Mouse (Mus musculus) small intestine, adult 2 months (tissue): ENCODE results near the gene Pafah1b1. TPM values are rescaled to one million over a fixed set of nuclear protein-coding genes. Genes with fewer than 3 reads are reported as not detected.

Experiments
- H3K27ac ChIP-seq: fragments of 200-500 bp; 2 replicates; pipeline ENCODE4 v1.5.1; 2012; ENCODE audit warnings: low read depth, low read length, control low read depth, inconsistent platforms; ENCODE audit not compliant: insufficient read depth
- H3K27me3 ChIP-seq: fragments of 200-500 bp; 2 replicates; pipeline ENCODE4 v1.6.1; 2012; ENCODE audit warnings: mild to moderate bottlenecking, moderate library complexity, low read length, inconsistent platforms; ENCODE audit not compliant: control insufficient read depth, insufficient read depth
- H3K36me3 ChIP-seq: fragments of 200-500 bp; 2 replicates; pipeline ENCODE4 v1.6.1; 2012; ENCODE audit warnings: mild to moderate bottlenecking, low read length, control low read depth, inconsistent platforms; ENCODE audit not compliant: control insufficient read depth, insufficient read depth
- H3K4me1 ChIP-seq: fragments of 200-500 bp; 2 replicates; pipeline ENCODE4 v1.6.1; 2012; ENCODE audit warnings: low read length, inconsistent platforms, mixed read lengths; ENCODE audit not compliant: control insufficient read depth, insufficient read depth, insufficient read length
- H3K4me3 ChIP-seq: fragments of 200-500 bp; 2 replicates; pipeline ENCODE4 v1.5.1; 2012; ENCODE audit warnings: low read depth, mild to moderate bottlenecking, control low read depth, inconsistent platforms, low read length, moderate library complexity
- CTCF ChIP-seq: fragments of 200-500 bp; IDR thresholded peaks from 2 replicates; pipeline ENCODE4 v1.5.1; 2012; ENCODE audit warnings: low read depth, mild to moderate bottlenecking, control low read depth, inconsistent platforms, low read length, moderate library complexity, mixed read lengths; ENCODE audit not compliant: insufficient replicate concordance, insufficient read length; ENCODE audit errors: extremely low read depth
- POLR2A ChIP-seq: fragments of 200-500 bp; IDR thresholded peaks from 2 replicates; pipeline ENCODE4 v1.6.1; 2012; ENCODE audit warnings: low read depth, mild to moderate bottlenecking, control low read depth, inconsistent platforms, low read length, moderate library complexity
- WGBS: fragments of 180-500 bp; shearing (Covaris S2); methylation state at CpG from one replicate; pipeline ENCODE4 v1.1.7; 2018; 5-methylcytosine and 5-hydroxymethylcytosine counted together
- polyA plus RNA-seq: library from polyadenylated mRNA; depleted of rRNA; stranded (reverse); fragments of >200 nt; gene quantifications from 2 replicates; pipeline ENCODE4 v1.2.3, GENCODE M21; 2012

The Pafah1b1 gene
- polyA plus RNA-seq, 1 experiment: 9.6 TPM

- Histone ChIP-seq H3K4me3 (no peak overlapping the region), H3K27me3 (no peaks in the 10 kb centered on the region), H3K36me3 (peaks cover 57% of the 10 kb centered on the region), H3K27ac (no peak overlapping the region), H3K4me1 (no peaks in the 10 kb centered on the region)
- TF ChIP-seq CTCF: no peak
- no peak for TF ChIP-seq POLR2A
- 75% methylated on average over 2 of the region's 2 CpGs for WGBS
Measured at GRCm38 (mm10) chr11:74668971-74669370, 55.5 kb downstream of the Pafah1b1 start.

GRCm38 (mm10) chr11:74668466-74668865 lies 56.0 kb downstream of the Pafah1b1 start:
- peaks cover 59% of the 10 kb centered on the region for H3K36me3 ChIP-seq
- 80% methylated on average over 5 of the region's 5 CpGs for WGBS
- no peaks in the 10 kb centered on the region for H3K27me3 ChIP-seq
- H3K27ac ChIP-seq: no peak overlapping the region
- no peak overlapping the region for H3K4me3 ChIP-seq
- H3K4me1 ChIP-seq: no peaks in the 10 kb centered on the region
- TF ChIP-seq CTCF (no peak), POLR2A (no peak)

- H3K36me3 ChIP-seq: peaks cover 65% of the 10 kb centered on the region
- TF ChIP-seq CTCF (no peak), POLR2A (no peak)
- 92% methylated on average over 13 of the region's 13 CpGs for WGBS
- no peak overlapping the region for H3K27ac ChIP-seq
- no peaks in the 10 kb centered on the region for H3K4me1 ChIP-seq
- H3K4me3 ChIP-seq: no peak overlapping the region
- no peaks in the 10 kb centered on the region for H3K27me3 ChIP-seq
Measured at GRCm38 (mm10) chr11:74667582-74668010, 56.9 kb downstream of the Pafah1b1 start.

GRCm38 (mm10) chr11:74666776-74667581 lies 57.5 kb downstream of the Pafah1b1 start:
- H3K4me3 ChIP-seq: no peak overlapping the region
- H3K27me3 ChIP-seq: no peaks in the 10 kb centered on the region
- no peak overlapping the region for H3K27ac ChIP-seq
- peaks cover 71% of the 10 kb centered on the region for H3K36me3 ChIP-seq
- H3K4me1 ChIP-seq: no peaks in the 10 kb centered on the region
- TF ChIP-seq CTCF: no peak
- TF ChIP-seq POLR2A: no peak
- 83% methylated on average over 14 of the region's 14 CpGs for WGBS

GRCm38 (mm10) chr11:74666284-74666652 lies 58.2 kb downstream of the Pafah1b1 start:
- no peaks in the 10 kb centered on the region for H3K27me3 ChIP-seq
- peaks cover 78% of the 10 kb centered on the region for H3K36me3 ChIP-seq
- H3K4me3 ChIP-seq: no peak overlapping the region
- no peaks in the 10 kb centered on the region for H3K4me1 ChIP-seq
- no peak overlapping the region for H3K27ac ChIP-seq
- WGBS: 89% methylated on average over 5 of the region's 5 CpGs
- TF ChIP-seq CTCF (no peak), POLR2A (no peak)

- 88% methylated on average over 17 of the region's 17 CpGs for WGBS
- Histone ChIP-seq H3K36me3 (peaks cover 82% of the 10 kb centered on the region), H3K27ac (no peak overlapping the region)
Measured at GRCm38 (mm10) chr11:74665631-74666283, 58.7 kb downstream of the Pafah1b1 start.

GRCm38 (mm10) chr11:74664906-74665305 lies 59.6 kb downstream of the Pafah1b1 start:
- no peak overlapping the region for H3K27ac ChIP-seq
- TF ChIP-seq POLR2A: no peak
- TF ChIP-seq CTCF: no peak
- WGBS: 89% methylated on average over 8 of the region's 8 CpGs
- H3K27me3 ChIP-seq: no peaks in the 10 kb centered on the region
- peaks cover 90% of the 10 kb centered on the region for H3K36me3 ChIP-seq
- H3K4me1 ChIP-seq: no peaks in the 10 kb centered on the region
- no peak overlapping the region for H3K4me3 ChIP-seq

More at GRCm38 (mm10) chr11:74665631-74666283, 58.7 kb downstream of the Pafah1b1 start:
- Histone ChIP-seq H3K4me3 (no peak overlapping the region), H3K4me1 (no peaks in the 10 kb centered on the region), H3K27me3 (no peaks in the 10 kb centered on the region)
- no peak for TF ChIP-seq POLR2A
